Mouse (Mus musculus): ENCODE measurements at regions not wholly inside any gene's neighbourhood (a gene's known extent, or its start where the extent isn't known, plus 50 kb on each side); places are given as distances from the start of the nearest gene placed in this dataset.
A peak's percentile ranks its signal among the peaks of the same experiment; 100 is the strongest.

- H3K4me2 ChIP-seq (ENCODE audit: low read depth, low read length), result no peak overlapping the region
- no peaks in the 10 kb centered on the region for H3K4me1 ChIP-seq (ENCODE audit: control insufficient read depth, insufficient read depth, low read length)
- no peak overlapping the region for H3K27ac ChIP-seq (replicated peaks; ENCODE audit: low read depth, low read length)
- H3K36me3 ChIP-seq (replicated peaks; ENCODE audit: control insufficient read depth, insufficient read depth, low read depth, low read length), result no peaks in the 10 kb centered on the region
- no peak for DNase-seq (ENCODE audit: low spot score)
- no peak for ATAC-seq (replicated peaks; ENCODE audit: insufficient number of reproducible peaks, low FRiP score, low TSS enrichment, low read depth)
- no peaks in the 10 kb centered on the region for H3K27me3 ChIP-seq (ENCODE audit: control insufficient read depth, insufficient read depth, low read length)
- WGBS, result 86% methylated on average over 4 of the region's 4 CpGs
- no peaks in the 10 kb centered on the region for H3K9me3 ChIP-seq (replicated peaks; ENCODE audit: control insufficient read depth, low read length)
- no peak overlapping the region for H3K9ac ChIP-seq (replicated peaks; ENCODE audit: low read length)
- no peak overlapping the region for H3K4me3 ChIP-seq (ENCODE audit: low read depth, low read length)
Measured at GRCm38 (mm10) chr2:9267675-9268074, 613.4 kb upstream of the 4930412O13Rik start.

- Histone ChIP-seq H3K4me3 (ENCODE audit: low read depth, low read length) (no peak overlapping the region), H3K27me3 (ENCODE audit: control insufficient read depth, insufficient read depth, low read length) (no peaks in the 10 kb centered on the region), H3K36me3 (replicated peaks; ENCODE audit: control insufficient read depth, insufficient read depth, low read depth, low read length) (no peaks in the 10 kb centered on the region), H3K27ac (replicated peaks; ENCODE audit: low read depth, low read length) (no peak overlapping the region), H3K9ac (replicated peaks; ENCODE audit: low read length) (no peak overlapping the region), H3K4me1 (ENCODE audit: control insufficient read depth, insufficient read depth, low read length) (no peaks in the 10 kb centered on the region), H3K4me2 (ENCODE audit: low read depth, low read length) (no peak overlapping the region), H3K9me3 (replicated peaks; ENCODE audit: control insufficient read depth, low read length) (no peaks in the 10 kb centered on the region)
- WGBS, result 61% methylated on average over 2 of the region's 2 CpGs
- ATAC-seq (replicated peaks; ENCODE audit: insufficient number of reproducible peaks, low FRiP score, low TSS enrichment, low read depth) (no peak), DNase-seq (ENCODE audit: low spot score) (no peak)
Measured at GRCm38 (mm10) chr2:9283441-9283840, 597.6 kb upstream of the 4930412O13Rik start.

DNA sequence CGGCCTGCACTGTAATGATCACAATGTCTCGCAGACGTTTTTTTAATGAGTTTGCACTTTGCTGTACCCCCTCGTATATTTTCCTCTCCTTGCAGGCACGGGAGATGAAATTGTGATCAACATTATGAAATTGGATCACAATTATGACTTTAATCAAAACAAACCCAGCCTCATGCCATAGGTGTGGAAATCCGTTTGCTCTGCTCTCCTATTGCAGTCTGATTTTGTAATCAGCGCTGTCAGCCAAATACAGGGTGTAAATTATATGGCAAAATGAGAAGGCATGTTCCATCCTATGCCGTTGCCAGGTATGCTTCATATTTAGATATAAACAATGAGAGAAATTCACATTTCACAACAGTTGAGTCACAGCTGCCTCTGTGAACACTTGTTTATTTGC, 595.3 kb upstream of the 4930412O13Rik start:
- ATAC-seq (replicated peaks; ENCODE audit: insufficient number of reproducible peaks, low FRiP score, low TSS enrichment, low read depth), result no peak
- 76% methylated on average over 8 of the region's 8 CpGs for WGBS

GRCm38 (mm10) chr2:9287077-9287476, 594.0 kb upstream of the 4930412O13Rik start:
- Histone ChIP-seq H3K27me3 (ENCODE audit: control insufficient read depth, insufficient read depth, low read length) (no peaks in the 10 kb centered on the region), H3K4me3 (ENCODE audit: low read depth, low read length) (no peak overlapping the region), H3K9ac (replicated peaks; ENCODE audit: low read length) (no peak overlapping the region), H3K4me1 (ENCODE audit: control insufficient read depth, insufficient read depth, low read length) (no peaks in the 10 kb centered on the region), H3K4me2 (ENCODE audit: low read depth, low read length) (no peak overlapping the region), H3K36me3 (replicated peaks; ENCODE audit: control insufficient read depth, insufficient read depth, low read depth, low read length) (no peaks in the 10 kb centered on the region), H3K27ac (replicated peaks; ENCODE audit: low read depth, low read length) (no peak overlapping the region), H3K9me3 (replicated peaks; ENCODE audit: control insufficient read depth, low read length) (no peaks in the 10 kb centered on the region)
- WGBS, result 97% methylated on average over 1 of the region's 1 CpGs
- DNase-seq (ENCODE audit: low spot score) (no peak), ATAC-seq (replicated peaks; ENCODE audit: insufficient number of reproducible peaks, low FRiP score, low TSS enrichment, low read depth) (no peak)

More for the DNA sequence above, 595.3 kb upstream of the 4930412O13Rik start:
- Histone ChIP-seq H3K9me3 (replicated peaks; ENCODE audit: control insufficient read depth, low read length) (no peaks in the 10 kb centered on the region), H3K27me3 (ENCODE audit: control insufficient read depth, insufficient read depth, low read length) (no peaks in the 10 kb centered on the region), H3K9ac (replicated peaks; ENCODE audit: low read length) (no peak overlapping the region), H3K4me1 (ENCODE audit: control insufficient read depth, insufficient read depth, low read length) (no peaks in the 10 kb centered on the region), H3K27ac (replicated peaks; ENCODE audit: low read depth, low read length) (no peak overlapping the region), H3K36me3 (replicated peaks; ENCODE audit: control insufficient read depth, insufficient read depth, low read depth, low read length) (no peaks in the 10 kb centered on the region), H3K4me2 (ENCODE audit: low read depth, low read length) (no peak overlapping the region), H3K4me3 (ENCODE audit: low read depth, low read length) (no peak overlapping the region)
- DNase-seq (ENCODE audit: low spot score), result no peak

GRCm38 (mm10) chr2:9287623-9288022, 593.4 kb upstream of the 4930412O13Rik start:
- ATAC-seq (replicated peaks; ENCODE audit: insufficient number of reproducible peaks, low FRiP score, low TSS enrichment, low read depth) (no peak), DNase-seq (ENCODE audit: low spot score) (no peak)
- no peak overlapping the region for H3K27ac ChIP-seq (replicated peaks; ENCODE audit: low read depth, low read length)
- no peaks in the 10 kb centered on the region for H3K27me3 ChIP-seq (ENCODE audit: control insufficient read depth, insufficient read depth, low read length)
- H3K9me3 ChIP-seq (replicated peaks; ENCODE audit: control insufficient read depth, low read length), result no peaks in the 10 kb centered on the region
- H3K36me3 ChIP-seq (replicated peaks; ENCODE audit: control insufficient read depth, insufficient read depth, low read depth, low read length), result no peaks in the 10 kb centered on the region
- no peak overlapping the region for H3K9ac ChIP-seq (replicated peaks; ENCODE audit: low read length)
- H3K4me3 ChIP-seq (ENCODE audit: low read depth, low read length), result no peak overlapping the region
- no peak overlapping the region for H3K4me2 ChIP-seq (ENCODE audit: low read depth, low read length)
- no peaks in the 10 kb centered on the region for H3K4me1 ChIP-seq (ENCODE audit: control insufficient read depth, insufficient read depth, low read length)
- 78% methylated on average over 6 of the region's 6 CpGs for WGBS

GRCm38 (mm10) chr2:9331630-9332352, 549.3 kb upstream of the 4930412O13Rik start:
- Histone ChIP-seq H3K9ac (replicated peaks; ENCODE audit: low read length) (no peak overlapping the region), H3K27ac (replicated peaks; ENCODE audit: low read depth, low read length) (no peak overlapping the region), H3K4me1 (ENCODE audit: control insufficient read depth, insufficient read depth, low read length) (no peaks in the 10 kb centered on the region), H3K4me3 (ENCODE audit: low read depth, low read length) (no peak overlapping the region), H3K9me3 (replicated peaks; ENCODE audit: control insufficient read depth, low read length) (no peaks in the 10 kb centered on the region), H3K27me3 (ENCODE audit: control insufficient read depth, insufficient read depth, low read length) (no peaks in the 10 kb centered on the region), H3K4me2 (ENCODE audit: low read depth, low read length) (no peak overlapping the region), H3K36me3 (replicated peaks; ENCODE audit: control insufficient read depth, insufficient read depth, low read depth, low read length) (no peaks in the 10 kb centered on the region)
- ATAC-seq (replicated peaks; ENCODE audit: insufficient number of reproducible peaks, low FRiP score, low TSS enrichment, low read depth), result no peak
- 45% methylated on average over 16 of the region's 16 CpGs for WGBS
- DNase-seq (ENCODE audit: low spot score), result peak; percentile 9

GRCm38 (mm10) chr2:9348982-9349381, 532.1 kb upstream of the 4930412O13Rik start:
- Histone ChIP-seq H3K36me3 (replicated peaks; ENCODE audit: control insufficient read depth, insufficient read depth, low read depth, low read length) (no peaks in the 10 kb centered on the region), H3K9ac (replicated peaks; ENCODE audit: low read length) (no peak overlapping the region), H3K27me3 (ENCODE audit: control insufficient read depth, insufficient read depth, low read length) (no peaks in the 10 kb centered on the region), H3K27ac (replicated peaks; ENCODE audit: low read depth, low read length) (no peak overlapping the region), H3K9me3 (replicated peaks; ENCODE audit: control insufficient read depth, low read length) (no peaks in the 10 kb centered on the region), H3K4me3 (ENCODE audit: low read depth, low read length) (no peak overlapping the region), H3K4me1 (ENCODE audit: control insufficient read depth, insufficient read depth, low read length) (no peaks in the 10 kb centered on the region), H3K4me2 (ENCODE audit: low read depth, low read length) (no peak overlapping the region)
- DNase-seq (ENCODE audit: low spot score) (no peak), ATAC-seq (replicated peaks; ENCODE audit: insufficient number of reproducible peaks, low FRiP score, low TSS enrichment, low read depth) (no peak)
- 68% methylated on average over 4 of the region's 4 CpGs for WGBS

GRCm38 (mm10) chr2:9349994-9350393, 531.1 kb upstream of the 4930412O13Rik start:
- H3K36me3 ChIP-seq (replicated peaks; ENCODE audit: control insufficient read depth, insufficient read depth, low read depth, low read length), result no peaks in the 10 kb centered on the region
- H3K27me3 ChIP-seq (ENCODE audit: control insufficient read depth, insufficient read depth, low read length), result no peaks in the 10 kb centered on the region
- no peak overlapping the region for H3K27ac ChIP-seq (replicated peaks; ENCODE audit: low read depth, low read length)
- ATAC-seq (replicated peaks; ENCODE audit: insufficient number of reproducible peaks, low FRiP score, low TSS enrichment, low read depth) (no peak), DNase-seq (ENCODE audit: low spot score) (no peak)
- H3K4me1 ChIP-seq (ENCODE audit: control insufficient read depth, insufficient read depth, low read length), result no peaks in the 10 kb centered on the region
- H3K4me3 ChIP-seq (ENCODE audit: low read depth, low read length), result no peak overlapping the region
- 38% methylated on average over 1 of the region's 1 CpGs for WGBS
- H3K4me2 ChIP-seq (ENCODE audit: low read depth, low read length), result no peak overlapping the region
- H3K9ac ChIP-seq (replicated peaks; ENCODE audit: low read length), result no peak overlapping the region
- no peaks in the 10 kb centered on the region for H3K9me3 ChIP-seq (replicated peaks; ENCODE audit: control insufficient read depth, low read length)

All from embryonic facial prominence, embryonic 11.5 days (tissue).